Mouse (Mus musculus): ENCODE measurements around the gene Boc. TPM values are rescaled to one million over a fixed set of nuclear protein-coding genes. Genes with fewer than 3 reads are reported as not detected.
A peak's percentile ranks its signal among the peaks of the same experiment; 100 is the strongest.

Boc gene
- polyA plus RNA-seq, 3 experiments from 2014 or later = 0.20 to 0.42 (median 0.41) TPM

DNA sequence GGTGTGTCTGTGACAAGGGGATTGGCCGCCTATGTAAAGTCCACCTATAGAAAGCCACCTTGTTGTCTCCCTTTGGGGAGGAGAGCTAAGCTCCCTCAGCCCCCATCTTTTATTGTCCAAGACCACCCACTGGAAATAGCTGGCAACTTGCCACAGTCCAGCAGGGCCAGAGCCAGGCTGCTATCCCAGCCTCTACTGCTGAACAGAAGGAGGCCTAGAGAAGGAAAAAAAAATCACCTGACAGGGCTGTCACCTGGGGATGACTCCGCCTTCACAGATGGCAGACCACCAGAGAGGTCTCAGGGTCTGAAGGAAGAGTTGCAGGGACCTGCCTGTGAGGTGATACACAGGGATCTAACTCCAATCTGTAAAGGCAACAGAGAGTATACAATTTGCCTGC, 6.7 kb downstream of the Boc start:
- no peak for ATAC-seq

DNA sequence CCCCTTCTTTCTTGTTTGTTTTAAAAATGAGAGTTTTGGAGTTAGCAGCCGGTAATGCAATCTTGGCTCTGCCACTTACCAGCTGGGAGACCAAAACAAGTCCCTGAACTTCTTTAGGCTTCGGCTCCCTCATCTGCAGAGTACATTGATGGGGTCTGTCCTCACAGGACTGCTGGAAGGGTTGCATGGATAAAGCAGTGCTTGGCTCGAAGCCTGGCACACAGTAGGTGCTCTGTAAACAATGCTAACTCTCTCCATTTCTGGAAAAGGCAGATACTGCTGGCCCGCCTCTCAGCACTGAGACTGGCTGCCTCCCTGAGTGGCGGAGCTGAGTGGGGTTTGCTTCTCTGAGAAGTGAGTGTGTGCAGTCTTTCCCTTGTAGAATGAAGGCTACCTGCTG, 7.2 kb downstream of the Boc start:
- no peak for ATAC-seq

DNA sequence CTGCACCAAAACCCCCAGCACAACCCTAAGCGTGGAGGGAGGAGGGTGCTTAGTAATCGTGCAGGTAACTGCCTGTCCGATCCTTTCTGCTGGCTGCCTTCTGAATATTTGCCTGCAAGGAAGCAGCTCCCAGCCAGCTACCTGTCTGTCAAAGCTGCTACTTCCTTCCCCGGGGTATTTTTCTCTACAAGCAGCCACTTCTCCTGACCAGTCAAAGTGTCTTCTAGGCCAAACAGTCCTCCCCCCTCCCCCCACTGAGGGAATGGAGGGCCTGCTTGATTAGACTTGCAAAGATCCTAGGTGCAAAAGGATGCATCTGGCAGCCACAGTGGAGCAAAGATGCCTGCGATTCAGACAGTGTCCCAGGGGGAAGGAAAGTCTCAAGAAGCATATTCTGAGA, 7.9 kb downstream of the Boc start:
- ATAC-seq = no peak

DNA sequence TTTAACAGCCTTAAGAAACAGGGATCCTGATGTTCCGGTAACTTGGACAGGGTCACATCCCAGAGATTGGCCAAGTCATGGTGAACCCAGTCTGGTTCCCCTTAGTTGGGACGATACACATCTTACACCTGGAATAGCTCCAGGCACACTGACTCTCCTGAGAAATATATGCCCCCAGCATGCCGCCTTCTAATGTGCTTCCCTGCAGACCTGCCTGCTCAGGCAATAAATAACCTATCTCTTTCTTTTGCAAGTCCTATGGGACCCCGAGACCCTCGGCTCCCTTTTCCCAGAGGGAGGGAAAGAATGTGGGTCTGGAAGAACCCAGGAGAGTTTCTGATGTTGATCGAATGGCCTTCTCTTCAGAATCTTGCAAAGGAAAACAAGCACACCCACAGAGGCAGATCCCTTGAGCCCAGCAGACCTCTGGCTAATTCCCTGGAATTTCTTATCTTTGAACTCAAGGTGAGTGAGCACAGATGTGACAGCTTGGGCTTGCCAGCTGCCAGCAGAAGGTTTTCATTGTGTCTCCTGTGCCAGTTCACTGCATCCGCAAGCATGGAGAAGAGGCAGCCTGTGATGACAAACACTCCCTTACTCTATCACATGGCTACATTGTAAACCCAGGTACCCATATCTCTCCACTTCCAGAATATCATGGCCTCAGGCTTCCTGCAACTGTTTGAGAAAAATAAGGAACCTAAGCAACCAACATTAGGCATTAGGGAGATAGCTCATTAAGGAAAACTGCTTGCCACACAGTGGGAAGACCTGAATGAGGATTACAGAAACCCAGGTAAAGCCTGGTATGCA, 8.6 kb downstream of the Boc start:
- ATAC-seq = no peak

DNA sequence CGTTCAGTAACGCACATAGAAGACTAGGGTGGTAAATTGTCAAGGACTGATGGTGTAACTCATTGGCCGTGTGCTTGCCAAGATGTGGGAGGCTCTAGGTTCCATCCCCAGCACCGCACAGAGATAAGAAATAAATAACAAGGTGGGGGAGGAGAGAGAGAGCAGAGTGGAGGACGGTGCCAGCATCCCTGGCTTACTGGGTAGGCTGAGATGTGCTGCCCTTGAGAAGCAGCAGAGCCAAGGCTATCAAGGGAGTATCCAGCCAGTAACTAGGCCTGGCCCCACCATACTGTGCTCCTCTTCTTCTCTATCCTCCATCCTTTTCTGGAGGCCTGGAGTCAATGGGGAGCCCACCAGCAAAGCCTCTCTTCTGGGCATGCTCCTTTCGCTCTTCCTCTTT, 9.3 kb downstream of the Boc start:
- ATAC-seq = no peak

DNA sequence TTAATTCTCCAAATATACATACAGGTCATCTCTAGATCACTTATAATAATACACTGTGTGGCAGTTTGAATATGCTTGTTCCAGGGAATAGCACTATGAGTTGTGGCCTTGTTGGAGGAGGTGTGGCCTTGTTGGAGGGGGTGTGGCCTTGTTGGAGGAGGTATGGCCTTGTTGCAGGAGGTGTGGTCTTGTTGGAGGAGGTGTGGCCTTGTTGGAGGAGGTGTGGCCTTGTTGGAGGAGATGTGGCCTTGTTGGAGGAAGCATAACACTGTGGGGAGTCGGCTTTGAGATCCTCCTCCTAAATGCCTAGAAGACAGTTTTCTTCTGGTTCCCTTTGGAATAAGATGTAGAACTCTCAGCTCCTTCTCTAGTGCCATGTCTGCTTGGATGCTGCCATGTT, 10.7 kb downstream of the Boc start:
- ATAC-seq = no peak

DNA sequence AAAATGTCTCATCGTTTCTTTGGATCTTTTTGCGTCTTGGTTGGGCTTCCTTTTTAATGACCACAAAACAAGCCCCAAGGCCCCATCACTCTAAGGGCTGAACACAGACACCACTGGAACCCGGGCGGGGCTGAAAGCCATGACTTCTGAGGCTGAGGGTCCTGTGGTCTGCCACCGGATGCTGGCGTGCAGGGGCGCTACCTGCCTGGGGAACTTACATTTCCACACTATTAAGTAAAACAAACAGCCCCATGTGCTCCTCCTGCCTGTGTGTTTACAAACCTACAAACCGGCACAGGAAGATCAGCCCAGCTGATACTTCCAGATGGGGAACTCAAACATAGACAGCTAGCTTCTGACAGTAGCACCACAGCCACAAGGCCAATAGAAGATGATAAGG, 11.9 kb downstream of the Boc start:
- ATAC-seq = peak; percentile 80

DNA sequence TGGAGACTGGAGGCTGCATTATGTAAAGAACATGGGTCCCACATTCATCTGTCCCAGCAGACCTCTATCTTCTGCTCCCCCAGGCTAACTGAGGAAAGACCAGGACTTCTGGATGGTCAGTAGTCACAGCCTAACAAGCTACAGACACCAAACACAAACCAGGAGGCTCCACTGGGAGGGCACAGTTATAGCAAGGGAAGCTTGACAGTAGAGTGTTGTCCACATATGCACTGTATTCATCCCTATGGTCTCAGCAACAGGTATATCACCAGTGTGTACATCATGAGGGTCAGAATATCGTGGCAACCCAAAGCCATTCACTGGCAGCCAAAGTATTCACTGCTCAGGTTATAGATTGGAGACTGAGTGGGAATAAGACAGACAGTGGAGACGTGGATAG, 12.8 kb downstream of the Boc start:
- no peak for ATAC-seq

DNA sequence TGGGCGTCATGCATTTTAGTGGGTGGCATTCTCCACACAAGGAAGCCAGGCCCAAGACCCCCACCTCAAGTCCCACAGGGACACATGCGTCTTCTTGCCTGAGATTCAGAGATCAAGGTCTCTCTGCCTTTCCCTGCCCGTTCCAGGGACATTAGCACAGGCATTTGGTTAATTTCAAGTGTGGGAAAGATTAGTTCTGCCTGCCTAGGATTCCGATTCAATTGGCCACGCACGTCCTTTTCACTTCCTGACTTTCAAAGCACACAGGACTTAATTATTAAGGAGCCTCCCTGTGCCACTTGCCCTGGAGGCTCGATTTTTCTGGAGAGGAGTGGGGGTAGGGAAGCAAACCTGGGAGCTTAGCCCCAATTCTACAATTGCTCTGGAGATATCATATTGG, 13.5 kb downstream of the Boc start:
- ATAC-seq = no peak

DNA sequence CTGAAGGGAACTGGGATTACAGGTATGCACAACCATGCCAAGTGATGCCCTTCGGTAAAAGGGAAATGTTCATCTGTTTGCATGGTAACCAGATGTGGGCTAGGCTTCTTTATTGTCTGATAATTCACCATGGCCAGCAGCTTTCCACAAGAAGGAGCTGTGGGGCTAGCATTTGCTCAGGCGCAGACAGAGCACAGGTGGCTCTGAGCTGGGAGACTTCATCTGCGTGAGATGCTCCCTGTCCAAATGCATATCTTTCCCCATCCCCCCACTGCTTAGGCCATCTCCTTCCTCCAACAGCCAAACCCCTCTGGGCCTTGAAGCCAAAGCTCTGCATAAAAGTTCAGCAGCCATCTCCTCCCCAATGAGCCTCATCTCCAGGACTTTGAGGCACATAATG, 15.6 kb downstream of the Boc start:
- no peak for ATAC-seq

DNA sequence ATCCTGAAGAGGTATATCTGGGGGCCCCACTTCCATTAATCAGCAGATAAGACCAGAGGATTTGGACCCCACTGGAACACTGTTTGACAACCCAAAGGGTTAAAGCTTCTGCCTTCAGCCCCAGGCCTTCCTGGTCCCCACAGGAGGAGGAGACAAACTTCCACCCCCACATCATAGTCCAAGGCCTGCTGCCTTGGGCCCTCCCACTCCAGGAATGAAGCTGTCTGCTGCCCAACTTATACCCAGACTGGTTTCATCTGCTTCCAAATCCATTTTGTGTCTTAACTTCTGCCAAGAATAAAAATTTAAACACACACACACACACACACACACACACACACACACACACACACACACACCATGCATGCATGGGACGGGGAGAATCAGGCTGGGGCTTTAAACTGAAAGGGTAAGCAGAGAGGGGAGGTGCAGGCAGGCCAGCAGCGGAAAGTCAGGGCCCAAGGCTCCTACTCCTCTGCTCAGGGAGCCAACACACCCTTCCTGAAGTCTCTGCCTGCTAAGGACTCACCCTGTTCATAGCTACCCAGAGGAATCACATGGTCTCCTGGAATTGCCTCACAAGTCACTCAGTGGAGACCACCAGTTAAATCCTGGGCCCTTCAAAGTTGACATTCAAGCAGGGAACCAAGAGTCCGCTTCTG, 16.5 kb downstream of the Boc start:
- no peak for ATAC-seq

DNA sequence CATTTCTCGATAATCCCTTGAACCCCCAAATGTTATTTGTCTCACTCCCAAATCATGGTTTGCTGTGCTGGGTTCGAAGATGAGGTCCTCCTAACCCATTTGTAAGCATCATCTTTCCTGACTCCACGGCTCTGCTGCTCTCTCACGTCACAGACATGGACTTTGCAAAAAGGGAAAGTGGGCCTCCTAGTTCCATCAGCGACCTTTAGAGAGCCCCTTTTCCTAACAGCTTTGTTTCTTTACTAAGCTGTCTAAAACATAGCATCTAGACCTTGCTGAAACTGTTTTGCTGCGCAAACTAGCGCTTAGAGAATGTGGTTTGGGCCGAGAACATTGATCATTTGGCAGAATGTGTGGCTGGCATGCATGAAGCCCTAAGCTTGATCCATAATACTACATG, 19.1 kb downstream of the Boc start:
- no peak for ATAC-seq

DNA sequence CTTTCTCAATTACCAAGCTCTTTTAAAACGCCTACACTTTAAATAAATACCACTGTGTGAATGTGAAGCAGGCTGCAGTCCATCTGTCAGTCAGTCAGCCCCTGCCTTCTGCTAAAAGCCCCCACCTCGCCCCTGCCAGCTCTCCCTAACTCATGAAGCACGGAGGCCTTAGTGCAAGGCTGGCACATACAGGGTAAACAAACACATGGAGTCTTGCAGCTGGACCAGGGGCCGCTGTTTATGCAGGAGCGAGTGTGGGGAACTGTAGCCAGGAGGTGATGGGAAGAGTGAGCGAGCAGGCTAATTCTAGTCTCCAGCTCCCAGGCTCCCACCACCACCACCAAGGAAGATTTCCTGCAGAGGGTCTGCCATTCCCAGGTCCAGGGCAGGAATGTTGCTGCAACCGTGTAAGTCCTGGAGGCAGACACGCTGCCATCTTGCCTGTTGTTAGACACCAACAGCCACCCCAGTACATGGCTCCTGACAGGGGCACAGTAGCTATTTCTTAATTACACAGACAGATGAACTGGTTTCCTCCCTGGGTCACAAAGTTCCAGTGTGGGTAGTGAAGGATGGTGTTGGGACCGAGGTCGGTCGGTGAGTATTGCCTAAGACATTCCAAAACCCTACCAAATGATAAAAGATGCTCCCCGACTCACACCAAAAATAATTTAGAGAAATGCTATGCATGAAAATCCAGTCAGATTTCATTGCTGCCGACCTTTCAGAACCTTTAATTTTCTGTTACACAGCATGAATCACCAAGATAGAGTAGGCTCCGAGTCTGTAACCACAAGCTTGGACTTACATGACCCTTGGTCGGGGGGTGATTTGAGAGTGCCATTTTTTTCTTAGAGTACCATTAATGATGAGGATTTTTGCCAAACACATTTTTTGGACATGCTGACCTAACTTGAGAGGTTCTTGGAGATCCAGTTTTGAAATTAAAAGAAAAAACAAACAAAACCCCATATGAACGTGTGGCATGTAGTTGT, 20.0 kb downstream of the Boc start:
- no peak for ATAC-seq

DNA sequence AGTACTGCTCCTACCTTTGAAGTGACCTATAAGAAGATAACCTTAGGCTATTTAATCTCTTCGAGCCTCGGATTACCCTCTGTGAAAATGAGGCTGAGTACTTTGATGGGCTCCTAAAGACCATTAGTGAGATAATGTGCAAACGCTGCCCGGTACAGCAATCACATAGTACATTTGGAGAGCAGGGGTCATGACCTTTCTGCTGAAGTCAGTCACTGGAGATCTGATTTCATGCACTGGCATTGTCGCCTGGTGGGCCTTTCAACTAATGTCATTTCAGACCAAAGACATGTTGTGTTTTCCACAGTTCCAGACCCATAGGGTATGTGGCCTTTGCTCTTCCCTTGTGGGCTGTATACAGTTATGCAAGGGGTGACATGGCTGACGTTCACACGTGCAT, 24.6 kb downstream of the Boc start:
- ATAC-seq = no peak

DNA sequence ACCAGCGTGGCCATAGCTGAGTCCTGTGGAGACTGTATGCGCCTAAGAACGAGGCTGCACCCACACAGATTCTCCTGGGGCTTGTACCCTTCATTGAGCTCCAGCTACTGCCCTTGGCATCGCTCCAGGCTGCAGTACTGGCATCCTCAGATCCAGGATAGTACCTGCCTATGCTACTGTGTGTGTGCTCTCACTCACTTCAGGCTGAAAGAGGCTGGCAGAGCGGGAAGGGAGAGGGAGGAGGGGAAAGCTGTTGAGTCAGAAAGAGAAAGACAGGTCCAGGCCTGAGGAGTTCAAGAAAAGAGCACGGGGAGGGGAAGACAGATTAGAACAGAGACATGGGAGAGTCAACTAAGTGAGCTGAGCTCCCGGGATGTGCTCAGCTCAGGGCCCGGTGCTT, 25.2 kb downstream of the Boc start:
- no peak for ATAC-seq

DNA sequence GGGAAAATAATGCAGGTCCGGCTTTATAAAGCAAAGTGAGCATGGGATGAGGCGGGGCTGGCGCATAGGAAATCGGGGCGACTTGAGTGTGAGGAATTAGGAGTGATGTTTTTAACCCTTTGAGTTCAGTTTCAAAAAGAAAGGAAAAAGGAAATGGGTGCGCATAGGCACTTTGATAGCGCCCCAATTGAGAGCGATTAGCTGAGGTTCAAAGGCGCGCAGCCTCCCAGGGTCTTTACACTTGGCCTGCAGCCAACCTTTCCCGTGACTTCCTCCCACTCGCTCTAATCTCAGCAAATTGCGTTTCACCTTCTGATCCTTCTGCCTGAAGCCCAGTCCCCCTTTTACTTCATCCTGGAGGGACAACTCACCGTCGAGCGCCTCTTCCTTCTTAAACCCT, 25.8 kb downstream of the Boc start:
- no peak for ATAC-seq

DNA sequence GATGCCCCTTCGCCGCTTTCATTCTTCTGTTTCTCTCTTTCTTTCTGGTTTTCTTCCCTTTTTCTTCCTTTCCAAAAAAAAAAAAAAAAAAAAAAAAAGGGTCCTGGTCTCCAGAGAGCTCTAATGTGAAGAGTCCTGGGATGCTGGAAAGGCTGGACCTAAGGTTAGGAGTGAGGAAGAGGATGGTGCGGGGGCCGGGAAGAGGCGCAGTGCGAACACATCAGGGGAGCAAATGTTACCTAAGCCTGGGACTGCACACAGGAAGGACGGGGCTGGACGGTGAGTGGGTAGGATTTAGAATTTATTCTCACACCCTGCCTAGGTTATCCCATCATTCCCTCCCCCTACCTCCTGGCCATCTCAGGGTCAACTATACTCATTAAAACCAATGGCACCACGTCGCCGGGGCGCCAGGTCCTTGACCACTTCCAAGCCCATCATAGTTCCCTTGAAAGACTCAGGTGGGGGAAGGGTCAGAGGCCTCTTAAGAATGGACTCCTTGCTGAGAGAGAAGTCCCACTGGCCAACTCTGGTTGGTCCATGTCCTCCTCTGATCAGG, 27.4 kb downstream of the Boc start:
- ATAC-seq = no peak

DNA sequence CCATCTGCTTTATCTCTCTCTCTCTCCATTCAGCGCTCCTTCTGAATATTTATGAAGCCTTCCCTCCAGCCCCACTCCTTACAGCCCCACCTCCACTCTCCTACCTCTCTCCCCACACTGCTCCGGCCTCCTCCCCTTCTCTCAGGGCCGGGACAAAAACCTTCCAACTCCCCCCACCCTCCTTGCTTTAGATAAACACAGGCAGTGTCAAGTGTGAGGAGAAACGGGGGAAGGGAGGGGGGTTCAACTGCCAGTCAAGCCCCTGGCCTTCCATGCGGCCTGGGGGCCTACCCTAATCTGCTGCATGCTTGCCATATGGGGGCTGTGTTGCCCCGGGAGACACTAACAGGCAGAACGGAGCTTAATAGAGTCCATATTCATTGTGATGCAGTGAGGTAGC, 27.9 kb downstream of the Boc start:
- ATAC-seq = no peak

DNA sequence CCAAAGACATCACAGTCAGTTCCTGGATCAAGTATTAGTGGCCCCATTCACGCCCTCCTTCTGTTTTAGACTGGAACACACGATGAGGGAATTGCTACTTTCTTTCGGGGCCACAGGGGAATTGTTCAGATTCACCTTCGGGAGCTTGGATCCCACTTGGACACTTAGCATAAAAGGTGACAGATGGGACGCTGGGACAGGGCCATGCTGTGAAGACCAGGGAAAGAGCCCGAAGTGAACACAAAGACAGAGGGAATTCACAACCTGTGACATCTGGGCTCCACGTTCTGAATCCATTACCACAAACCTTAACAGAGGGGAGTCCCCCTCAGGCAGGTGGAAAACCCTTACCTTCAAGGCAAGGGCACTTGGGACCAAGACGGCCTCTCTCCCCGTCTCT, 28.5 kb downstream of the Boc start:
- ATAC-seq = no peak

DNA sequence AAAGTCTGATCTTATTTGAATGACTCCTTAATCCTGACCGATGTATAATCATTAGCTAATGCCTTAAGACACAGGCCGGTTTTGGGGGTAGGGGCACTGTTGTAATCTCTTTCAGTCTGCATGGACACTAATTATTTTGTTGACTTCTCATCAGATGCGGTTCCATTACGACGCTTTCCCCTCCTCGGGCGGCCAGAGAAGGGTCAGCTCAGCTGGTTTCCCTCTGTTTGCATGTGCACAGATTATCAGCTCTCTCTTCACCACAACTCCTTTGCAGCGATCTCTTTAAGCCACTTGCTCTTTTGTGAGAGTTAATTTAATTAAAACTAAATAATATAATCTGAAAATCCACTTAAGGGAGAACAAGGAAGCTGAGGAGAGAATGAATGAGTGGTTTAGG, 29.0 kb downstream of the Boc start:
- no peak for ATAC-seq

DNA sequence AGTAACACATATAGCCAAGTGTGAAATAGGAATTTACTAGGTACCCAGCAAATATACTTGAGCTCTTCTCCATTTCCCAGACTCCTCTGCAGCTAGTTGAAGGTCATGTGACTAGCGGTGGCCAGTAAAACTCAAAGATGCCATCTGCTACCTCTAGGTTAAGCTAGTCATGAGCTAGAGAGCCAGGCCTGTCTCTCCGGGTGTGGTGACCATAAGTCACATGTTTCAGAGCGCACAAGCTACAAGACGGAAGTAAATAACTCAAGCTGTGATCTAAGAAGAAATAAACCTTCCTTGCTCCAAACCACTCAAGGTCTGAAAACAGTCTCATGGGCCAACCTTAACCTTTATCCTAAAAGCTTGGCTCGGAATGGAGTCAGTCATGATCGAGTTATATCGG, 29.7 kb downstream of the Boc start:
- no peak for ATAC-seq

DNA sequence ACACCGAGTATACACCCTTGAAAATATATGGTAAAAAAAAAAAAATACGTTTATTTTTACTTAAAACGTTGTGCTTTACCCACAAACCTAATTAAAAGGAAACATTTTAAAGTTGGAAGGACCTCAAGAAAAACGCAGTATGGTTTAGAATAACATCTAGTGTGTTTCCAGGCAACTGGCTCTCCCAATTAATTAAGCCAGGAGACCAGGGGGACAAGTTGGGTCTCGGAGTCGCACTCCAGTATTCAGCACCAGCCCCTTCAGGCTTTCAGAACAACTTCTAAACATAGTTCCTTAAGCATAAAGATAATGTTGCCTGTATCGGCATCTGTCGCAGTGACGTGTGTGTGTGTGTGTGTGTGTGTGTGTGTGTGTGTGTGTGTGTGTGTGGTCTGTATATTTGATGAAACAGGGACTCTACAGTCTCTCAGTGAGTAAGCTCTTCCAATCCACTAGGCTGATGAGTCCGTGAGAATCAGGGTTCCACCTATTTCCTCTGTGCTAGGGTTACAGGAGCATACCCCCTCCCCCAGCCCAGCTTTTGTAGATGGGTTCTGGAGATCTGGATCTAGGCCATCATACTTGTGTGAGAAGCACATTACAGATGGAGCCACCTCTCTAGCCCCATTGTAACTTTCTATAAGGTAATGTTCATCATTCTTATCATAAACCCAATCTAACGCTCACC, 31.3 kb downstream of the Boc start:
- no peak for ATAC-seq

Data from inflammation-experienced regulatory T-cells, adult 6 months (primary cell).